In the genomic region with DNA sequence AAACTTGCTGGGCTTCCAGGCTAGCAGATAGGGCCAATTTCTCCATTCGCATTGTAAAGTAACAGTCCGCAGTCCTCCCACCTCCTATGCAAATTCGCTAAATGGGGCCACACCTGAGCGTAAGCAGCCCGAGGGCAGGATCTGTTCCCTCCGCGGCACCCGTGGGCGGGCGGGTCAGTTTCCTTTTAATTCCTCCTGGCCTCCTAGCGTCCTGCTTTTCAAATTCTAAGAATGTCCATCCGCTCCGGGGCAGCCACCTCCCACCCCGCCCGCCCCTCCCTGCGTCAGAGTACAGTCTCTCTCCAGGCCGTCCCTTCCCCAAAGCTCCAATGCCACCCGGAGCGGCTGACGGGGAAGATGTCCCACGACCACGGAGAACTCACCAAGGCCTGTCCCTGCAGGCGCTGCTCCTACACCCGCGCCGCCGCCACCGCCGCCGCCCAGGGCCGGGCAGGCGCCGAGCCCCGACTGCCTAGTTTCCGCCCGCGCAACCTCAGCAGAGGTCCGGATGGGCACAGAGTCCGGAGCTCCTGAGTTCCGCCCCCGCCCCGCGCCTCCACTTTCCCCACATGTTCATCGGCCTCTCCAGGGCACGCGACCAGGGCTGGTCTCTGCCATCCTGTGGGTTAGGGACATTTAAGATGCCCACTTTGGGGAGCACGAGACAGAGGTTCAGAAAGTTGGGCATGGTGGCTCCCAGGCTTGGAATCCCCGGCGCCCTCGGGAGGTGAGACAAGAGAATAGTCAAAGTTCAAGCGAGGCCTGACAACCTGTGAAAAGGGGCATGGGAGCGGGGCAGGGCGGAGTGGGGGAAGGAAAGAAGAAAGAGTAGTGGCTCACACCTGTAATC, we compare ENCODE assay signal across 7 mouse cellular contexts. TPM values are rescaled to one million over a fixed set of nuclear protein-coding genes. Genes with fewer than 3 reads are reported as not detected.
DNase-seq lines count a peak whose midpoint lies in the region; ATAC-seq and TF ChIP-seq lines count a peak whose summit lies in the region.

No protein-coding gene starts in this region.

- peak; percentile 85 for DNase-seq in adrenal gland, adult 18-20 months (ENCODE audit: low spot score in 2 of 2)
- peak; percentile 88 for DNase-seq in embryo, embryonic 11 days
- DNase-seq in gastrocnemius, postnatal 4 days (ENCODE audit: low spot score in 2 of 2): peak; percentile 72 to 84
- peak; percentile 92 for DNase-seq in limb, embryonic 11.5 days (ENCODE audit: low spot score)

- under 1% methylated on average over 53 of the region's 53 CpGs for WGBS in intestine, postnatal 0 days
- WGBS in limb, embryonic 11.5 days: under 1% methylated on average over 53 of the region's 53 CpGs
- under 1% methylated on average over 53 of the region's 53 CpGs for WGBS in midbrain, embryonic 13.5 days
- under 1% methylated on average over 53 of the region's 53 CpGs for WGBS in small intestine, adult 2 months

- peaks cover 12% of the 10 kb centered on the region; the same call in 1 of the 2 replicates for H3K36me3 ChIP-seq in intestine, postnatal 0 days (ENCODE audit: control insufficient read depth, insufficient read depth)
- H3K36me3 ChIP-seq in limb, embryonic 11.5 days (ENCODE audit: control insufficient read depth, insufficient read depth, low read length): peaks cover 4% of the 10 kb centered on the region; the same call in 1 of the 2 replicates
- peaks cover 21% of the 10 kb centered on the region for H3K36me3 ChIP-seq in midbrain, embryonic 13.5 days
- H3K36me3 ChIP-seq in small intestine, adult 2 months (ENCODE audit: control insufficient read depth, insufficient read depth, low read length): peaks cover 7% of the 10 kb centered on the region

- peak overlapping the region; percentile 89 for H3K4me2 ChIP-seq in intestine, postnatal 0 days (replicated peaks; ENCODE audit: low read depth)
- H3K4me2 ChIP-seq in limb, embryonic 11.5 days (ENCODE audit: low read depth, severe bottlenecking): peak overlapping the region; percentile 79
- peak overlapping the region; percentile 83 for H3K4me2 ChIP-seq in midbrain, embryonic 13.5 days (replicated peaks)

- peak overlapping the region; percentile 75 for H3K9ac ChIP-seq in intestine, postnatal 0 days (ENCODE audit: low read depth, low read length)
- H3K9ac ChIP-seq in limb, embryonic 11.5 days (ENCODE audit: low read length): peak overlapping the region; percentile 88
- peak overlapping the region; percentile 84 for H3K9ac ChIP-seq in midbrain, embryonic 13.5 days (replicated peaks)

- H3K4me1 ChIP-seq in intestine, postnatal 0 days (replicated peaks; ENCODE audit: control insufficient read depth, insufficient read depth, low read length): peaks cover 18% of the 10 kb centered on the region
- peaks cover 9% of the 10 kb centered on the region for H3K4me1 ChIP-seq in limb, embryonic 11.5 days (ENCODE audit: control insufficient read depth, insufficient read depth, low read length)
- peaks cover 32% of the 10 kb centered on the region for H3K4me1 ChIP-seq in midbrain, embryonic 13.5 days (replicated peaks)
- peaks cover 18% of the 10 kb centered on the region for H3K4me1 ChIP-seq in small intestine, adult 2 months (ENCODE audit: control insufficient read depth, insufficient read depth, insufficient read length, low read length)

- TF ChIP-seq CTCF in intestine, postnatal 0 days (IDR thresholded peaks at IDR 0.05; ENCODE audit: low read depth): peak; percentile 36
- no peak for TF ChIP-seq CTCF in small intestine, adult 2 months (IDR thresholded peaks at IDR 0.05; ENCODE audit: extremely low read depth, insufficient read length, insufficient replicate concordance, low read depth, low read length)

- peak overlapping the region; percentile 88 for H3K27ac ChIP-seq in intestine, postnatal 0 days (ENCODE audit: low read depth, low read length)
- peak overlapping the region; percentile 65 for H3K27ac ChIP-seq in limb, embryonic 11.5 days (replicated peaks; ENCODE audit: low read depth, low read length)
- peak overlapping the region; percentile 74 for H3K27ac ChIP-seq in midbrain, embryonic 13.5 days
- H3K27ac ChIP-seq in small intestine, adult 2 months (ENCODE audit: insufficient read depth, low read depth, low read length): peak overlapping the region; percentile 94

- peak; percentile 79 for TF ChIP-seq POLR2A in small intestine, adult 2 months (IDR thresholded peaks at IDR 0.05; ENCODE audit: low read depth, low read length)

- peak; percentile 86 for ATAC-seq in intestine, postnatal 0 days
- peak; percentile 77 for ATAC-seq in limb, embryonic 11.5 days (ENCODE audit: insufficient number of reproducible peaks, low FRiP score, low TSS enrichment, low read depth)
- peak; percentile 88 for ATAC-seq in midbrain, embryonic 13.5 days

- H3K4me3 ChIP-seq in intestine, postnatal 0 days (ENCODE audit: low read depth, low read length): peak overlapping the region; percentile 62
- H3K4me3 ChIP-seq in limb, embryonic 11.5 days (ENCODE audit: low read depth, low read length): peak overlapping the region; percentile 87
- H3K4me3 ChIP-seq in midbrain, embryonic 13.5 days (replicated peaks): peak overlapping the region; percentile 77
- H3K4me3 ChIP-seq in small intestine, adult 2 months (ENCODE audit: low read depth, low read length): peak overlapping the region; percentile 87

- H3K27me3 ChIP-seq in intestine, postnatal 0 days (replicated peaks; ENCODE audit: control insufficient read depth, insufficient read depth, low read length): peaks cover 12% of the 10 kb centered on the region; the same call in 1 of the 2 replicates
- peaks cover 16% of the 10 kb centered on the region for H3K27me3 ChIP-seq in limb, embryonic 11.5 days (ENCODE audit: control insufficient read depth, insufficient read depth, low read length)
- peaks cover 37% of the 10 kb centered on the region for H3K27me3 ChIP-seq in midbrain, embryonic 13.5 days
- no peaks in the 10 kb centered on the region for H3K27me3 ChIP-seq in small intestine, adult 2 months (ENCODE audit: control insufficient read depth, insufficient read depth, low read length)

- H3K9me3 ChIP-seq in intestine, postnatal 0 days (ENCODE audit: control insufficient read depth): no peaks in the 10 kb centered on the region
- no peaks in the 10 kb centered on the region for H3K9me3 ChIP-seq in limb, embryonic 11.5 days (ENCODE audit: control insufficient read depth, low read length)
- no peaks in the 10 kb centered on the region for H3K9me3 ChIP-seq in midbrain, embryonic 13.5 days

RNA-seq across cellular contexts. Expression of gene Zfp296, which starts 3.9 kb away (rescaled TPM):
- 1 to 10 TPM in 1 of 2 experiments, under 1 TPM in 1; 0.46 to 1.2 TPM for total RNA-seq in adrenal gland, adult 18-20 months (2021)
- total RNA-seq in gastrocnemius, postnatal 4 days (2021): under 1 TPM in 1 of 2 experiments, not detected in 1; 0.17 TPM
- 0.14 TPM in 1 of 2 replicates, not detected in the other for polyA plus RNA-seq in intestine, postnatal 0 days (2015; fragmentation: Nextera tagmentation; extraction: Ambion mirVana)
- 0.21 and 0.52 TPM in 2 replicates for polyA plus RNA-seq in limb, embryonic 11.5 days (2014; fragmentation: Nextera tagmentation; extraction: Ambion mirVana)
- 0.26 and 0.31 TPM in 2 replicates for polyA plus RNA-seq in midbrain, embryonic 13.5 days (2015; fragmentation: Nextera tagmentation; extraction: Ambion mirVana)
- polyA plus RNA-seq in small intestine, adult 2 months (2012; rRNA removed): 3.0 and 3.7 TPM in 2 replicates

RNA-seq across cellular contexts. Expression of gene Gemin7, which starts 4.2 kb away (rescaled TPM):
- 10 to 100 TPM; 66.7 to 85.1 TPM for total RNA-seq in adrenal gland, adult 18-20 months (2021)
- total RNA-seq in gastrocnemius, postnatal 4 days (2021): 10 to 100 TPM; 52.3 to 56.4 TPM
- polyA plus RNA-seq in intestine, postnatal 0 days (2015; fragmentation: Nextera tagmentation; extraction: Ambion mirVana): 99.5 and 102 TPM in 2 replicates
- polyA plus RNA-seq in limb, embryonic 11.5 days (2014; fragmentation: Nextera tagmentation; extraction: Ambion mirVana): 183 and 185 TPM in 2 replicates
- 134 and 138 TPM in 2 replicates for polyA plus RNA-seq in midbrain, embryonic 13.5 days (2015; fragmentation: Nextera tagmentation; extraction: Ambion mirVana)
- 85.5 and 146 TPM in 2 replicates for polyA plus RNA-seq in small intestine, adult 2 months (2012; rRNA removed)

RNA-seq across cellular contexts. Expression of gene Ppp1r37, which starts 10.3 kb away (rescaled TPM):
- total RNA-seq in adrenal gland, adult 18-20 months (2021): 10 to 100 TPM; 72.8 to 73.6 TPM
- 10 to 100 TPM; 44.7 to 46.6 TPM for total RNA-seq in gastrocnemius, postnatal 4 days (2021)
- 13.9 and 15.0 TPM in 2 replicates for polyA plus RNA-seq in intestine, postnatal 0 days (2015; fragmentation: Nextera tagmentation; extraction: Ambion mirVana)
- polyA plus RNA-seq in limb, embryonic 11.5 days (2014; fragmentation: Nextera tagmentation; extraction: Ambion mirVana): 3.9 and 5.5 TPM in 2 replicates
- polyA plus RNA-seq in midbrain, embryonic 13.5 days (2015; fragmentation: Nextera tagmentation; extraction: Ambion mirVana): 25.7 and 37.0 TPM in 2 replicates
- 57.9 and 115 TPM in 2 replicates for polyA plus RNA-seq in small intestine, adult 2 months (2012; rRNA removed)

RNA-seq across cellular contexts. Expression of gene Clasrp, which starts 31.1 kb away (rescaled TPM):
- 10 to 100 TPM; 36.5 to 36.9 TPM for total RNA-seq in adrenal gland, adult 18-20 months (2021)
- total RNA-seq in gastrocnemius, postnatal 4 days (2021): 10 to 100 TPM; 29.9 to 32.8 TPM
- polyA plus RNA-seq in intestine, postnatal 0 days (2015; fragmentation: Nextera tagmentation; extraction: Ambion mirVana): 14.8 and 16.9 TPM in 2 replicates
- polyA plus RNA-seq in limb, embryonic 11.5 days (2014; fragmentation: Nextera tagmentation; extraction: Ambion mirVana): 55.9 and 61.5 TPM in 2 replicates
- polyA plus RNA-seq in midbrain, embryonic 13.5 days (2015; fragmentation: Nextera tagmentation; extraction: Ambion mirVana): 54.0 and 65.0 TPM in 2 replicates
- polyA plus RNA-seq in small intestine, adult 2 months (2012; rRNA removed): 91.6 and 184 TPM in 2 replicates

RNA-seq across cellular contexts. Expression of gene Nkpd1, which starts 55.5 kb away (rescaled TPM):
- under 1 TPM in 1 of 2 experiments, not detected in 1; 0.17 TPM for total RNA-seq in adrenal gland, adult 18-20 months (2021)
- under 1 TPM; 0.10 to 0.12 TPM for total RNA-seq in gastrocnemius, postnatal 4 days (2021)
- polyA plus RNA-seq in intestine, postnatal 0 days (2015; fragmentation: Nextera tagmentation; extraction: Ambion mirVana): not detected in 2 replicates
- 0.12 and 0.16 TPM in 2 replicates for polyA plus RNA-seq in limb, embryonic 11.5 days (2014; fragmentation: Nextera tagmentation; extraction: Ambion mirVana)
- 0.08 and 0.11 TPM in 2 replicates for polyA plus RNA-seq in midbrain, embryonic 13.5 days (2015; fragmentation: Nextera tagmentation; extraction: Ambion mirVana)
- polyA plus RNA-seq in small intestine, adult 2 months (2012; rRNA removed): 0.23 and 0.43 TPM in 2 replicates

Comparison
In these comparisons a context has a peak if more than half of its experiments do, and no peak if none do; other contexts are left out.
1. Peak in every context shown above with its lines: DNase-seq, ATAC-seq, H3K4me3 ChIP-seq and H3K27ac ChIP-seq.